Mouse (Mus musculus) olfactory bulb, adult 2 months (tissue): ENCODE data around the gene Gpr83.

Source experiments
- CTCF ChIP-seq: fragments of 200-500 bp; IDR thresholded peaks from 2 replicates; pipeline ENCODE4 v1.5.1; 2012; ENCODE audit warnings: low read depth, mild to moderate bottlenecking, low read length, moderate library complexity; ENCODE audit not compliant: insufficient read depth
- POLR2A ChIP-seq: fragments of 200-500 bp; IDR thresholded peaks from 2 replicates; pipeline ENCODE4 v1.6.1; 2012; ENCODE audit warnings: mild to moderate bottlenecking, low read depth, low read length, moderate library complexity; ENCODE audit not compliant: insufficient read depth

DNA sequence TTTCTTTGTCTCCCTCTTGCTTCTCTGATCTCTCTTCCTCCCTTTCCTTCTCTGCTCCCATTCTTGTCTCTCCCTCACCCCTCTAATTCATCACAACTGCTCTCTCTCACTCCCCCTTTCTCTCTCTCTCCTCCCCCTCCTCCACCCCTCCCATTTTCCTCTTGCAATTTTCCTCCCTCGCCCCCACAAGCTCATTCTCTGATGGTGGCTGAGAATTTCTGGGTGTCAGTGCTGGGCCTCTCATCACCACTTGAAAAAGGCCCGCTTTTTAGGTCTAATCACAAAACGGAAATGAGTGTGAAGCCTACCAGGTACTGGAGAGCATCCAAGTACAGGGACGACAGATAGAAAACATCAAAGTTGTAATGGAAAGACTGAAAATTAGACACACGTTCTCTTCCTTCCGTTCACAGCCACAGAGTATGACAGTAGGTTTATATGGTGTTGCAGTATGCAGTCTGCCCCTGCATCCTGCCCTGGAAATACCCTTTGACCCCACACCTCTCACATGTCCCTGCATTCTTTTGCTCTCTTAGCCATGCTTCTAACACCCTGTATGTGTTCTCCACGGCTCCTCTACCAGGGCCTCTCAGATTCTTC, 47.9 kb downstream of the Gpr83 start:
- TF ChIP-seq CTCF (no peak), POLR2A (no peak)
